Mouse (Mus musculus): ENCODE data around the gene Map3k20. TPM values are rescaled to one million over a fixed set of nuclear protein-coding genes. Genes with fewer than 3 reads are reported as not detected.

The Map3k20 gene
- polyA plus RNA-seq, 1 experiment from 2014 or later = 62.5 TPM

- ATAC-seq (replicated peaks; ENCODE audit: insufficient number of reproducible peaks, low FRiP score, low TSS enrichment) = no peak
- H3K4me3 ChIP-seq (ENCODE audit: low read depth, low read length) = no peak overlapping the region
- WGBS (ENCODE audit: insufficient replicate concordance) = 70% methylated on average over 14 of the region's 14 CpGs
- H3K36me3 ChIP-seq (ENCODE audit: control insufficient read depth, insufficient read depth, low read length) = no peaks in the 10 kb centered on the region
- H3K27me3 ChIP-seq (ENCODE audit: control insufficient read depth, insufficient read depth, low read length) = no peaks in the 10 kb centered on the region
- peaks cover 3% of the 10 kb centered on the region; the same call in 1 of the 2 replicates for H3K4me1 ChIP-seq (ENCODE audit: control insufficient read depth, insufficient read depth, low read length)
- H3K9me3 ChIP-seq (replicated peaks; ENCODE audit: control insufficient read depth, low read length) = no peaks in the 10 kb centered on the region
- no peak overlapping the region for H3K9ac ChIP-seq (ENCODE audit: low read depth, low read length)
- H3K4me2 ChIP-seq = no peak overlapping the region
- H3K27ac ChIP-seq (ENCODE audit: low read depth, low read length) = no peak overlapping the region
These were observed 131.0 kb downstream of the Map3k20 start for GRCm38 (mm10) chr2:72416095-72417080.

DNA sequence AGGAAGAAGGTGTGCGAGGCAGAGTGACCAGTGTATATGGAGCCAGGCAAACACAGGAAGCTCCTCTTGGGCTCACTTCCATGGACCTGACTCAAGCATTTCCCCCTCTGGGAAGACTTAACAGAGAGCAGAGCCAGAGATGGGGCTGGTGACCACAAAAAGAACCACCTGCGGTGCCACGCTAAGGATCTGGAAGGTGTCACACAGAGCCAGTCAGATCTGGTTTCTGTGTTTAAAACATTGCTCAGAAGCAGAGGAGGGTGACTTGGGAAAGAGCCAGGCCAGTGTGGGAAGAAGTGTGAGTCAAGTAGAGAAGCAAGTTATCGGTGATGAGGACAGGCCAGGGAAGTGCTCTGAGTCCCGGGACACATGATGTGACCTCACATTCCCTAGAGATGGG, 135.1 kb downstream of the Map3k20 start:
- Histone ChIP-seq H3K4me3 (ENCODE audit: low read depth, low read length) (no peak overlapping the region), H3K4me1 (ENCODE audit: control insufficient read depth, insufficient read depth, low read length) (no peaks in the 10 kb centered on the region), H3K4me2 (no peak overlapping the region), H3K9me3 (replicated peaks; ENCODE audit: control insufficient read depth, low read length) (no peaks in the 10 kb centered on the region), H3K9ac (ENCODE audit: low read depth, low read length) (no peak overlapping the region), H3K27ac (ENCODE audit: low read depth, low read length) (no peak overlapping the region), H3K27me3 (ENCODE audit: control insufficient read depth, insufficient read depth, low read length) (no peaks in the 10 kb centered on the region), H3K36me3 (ENCODE audit: control insufficient read depth, insufficient read depth, low read length) (no peaks in the 10 kb centered on the region)
- no peak for ATAC-seq (replicated peaks; ENCODE audit: insufficient number of reproducible peaks, low FRiP score, low TSS enrichment)
- 82% methylated on average over 5 of the region's 5 CpGs for WGBS (ENCODE audit: insufficient replicate concordance)

GRCm38 (mm10) chr2:72424656-72425055, 139.2 kb downstream of the Map3k20 start:
- Histone ChIP-seq H3K4me3 (ENCODE audit: low read depth, low read length) (no peak overlapping the region), H3K9ac (ENCODE audit: low read depth, low read length) (no peak overlapping the region), H3K9me3 (replicated peaks; ENCODE audit: control insufficient read depth, low read length) (no peaks in the 10 kb centered on the region), H3K27me3 (ENCODE audit: control insufficient read depth, insufficient read depth, low read length) (no peaks in the 10 kb centered on the region), H3K4me2 (no peak overlapping the region), H3K27ac (ENCODE audit: low read depth, low read length) (no peak overlapping the region), H3K36me3 (ENCODE audit: control insufficient read depth, insufficient read depth, low read length) (no peaks in the 10 kb centered on the region), H3K4me1 (ENCODE audit: control insufficient read depth, insufficient read depth, low read length) (no peaks in the 10 kb centered on the region)
- ATAC-seq (replicated peaks; ENCODE audit: insufficient number of reproducible peaks, low FRiP score, low TSS enrichment) = no peak
- 85% methylated on average over 7 of the region's 7 CpGs for WGBS (ENCODE audit: insufficient replicate concordance)

- H3K4me2 ChIP-seq = no peak overlapping the region
- no peaks in the 10 kb centered on the region for H3K4me1 ChIP-seq (ENCODE audit: control insufficient read depth, insufficient read depth, low read length)
- H3K4me3 ChIP-seq (ENCODE audit: low read depth, low read length) = no peak overlapping the region
- no peak for ATAC-seq (replicated peaks; ENCODE audit: insufficient number of reproducible peaks, low FRiP score, low TSS enrichment)
- H3K27ac ChIP-seq (ENCODE audit: low read depth, low read length) = no peak overlapping the region
- no peaks in the 10 kb centered on the region for H3K36me3 ChIP-seq (ENCODE audit: control insufficient read depth, insufficient read depth, low read length)
- no peaks in the 10 kb centered on the region for H3K27me3 ChIP-seq (ENCODE audit: control insufficient read depth, insufficient read depth, low read length)
- no peaks in the 10 kb centered on the region for H3K9me3 ChIP-seq (replicated peaks; ENCODE audit: control insufficient read depth, low read length)
- no peak overlapping the region for H3K9ac ChIP-seq (ENCODE audit: low read depth, low read length)
- WGBS (ENCODE audit: insufficient replicate concordance) = 63% methylated on average over 8 of the region's 8 CpGs
These were observed 141.3 kb downstream of the Map3k20 start for GRCm38 (mm10) chr2:72426776-72427175.

GRCm38 (mm10) chr2:72427288-72427687, 141.9 kb downstream of the Map3k20 start:
- Histone ChIP-seq H3K4me3 (ENCODE audit: low read depth, low read length) (no peak overlapping the region), H3K27ac (ENCODE audit: low read depth, low read length) (no peak overlapping the region), H3K36me3 (ENCODE audit: control insufficient read depth, insufficient read depth, low read length) (no peaks in the 10 kb centered on the region), H3K27me3 (ENCODE audit: control insufficient read depth, insufficient read depth, low read length) (no peaks in the 10 kb centered on the region), H3K9me3 (replicated peaks; ENCODE audit: control insufficient read depth, low read length) (no peaks in the 10 kb centered on the region), H3K4me2 (no peak overlapping the region), H3K4me1 (ENCODE audit: control insufficient read depth, insufficient read depth, low read length) (no peaks in the 10 kb centered on the region), H3K9ac (ENCODE audit: low read depth, low read length) (no peak overlapping the region)
- WGBS (ENCODE audit: insufficient replicate concordance) = 88% methylated on average over 11 of the region's 11 CpGs
- no peak for ATAC-seq (replicated peaks; ENCODE audit: insufficient number of reproducible peaks, low FRiP score, low TSS enrichment)

DNA sequence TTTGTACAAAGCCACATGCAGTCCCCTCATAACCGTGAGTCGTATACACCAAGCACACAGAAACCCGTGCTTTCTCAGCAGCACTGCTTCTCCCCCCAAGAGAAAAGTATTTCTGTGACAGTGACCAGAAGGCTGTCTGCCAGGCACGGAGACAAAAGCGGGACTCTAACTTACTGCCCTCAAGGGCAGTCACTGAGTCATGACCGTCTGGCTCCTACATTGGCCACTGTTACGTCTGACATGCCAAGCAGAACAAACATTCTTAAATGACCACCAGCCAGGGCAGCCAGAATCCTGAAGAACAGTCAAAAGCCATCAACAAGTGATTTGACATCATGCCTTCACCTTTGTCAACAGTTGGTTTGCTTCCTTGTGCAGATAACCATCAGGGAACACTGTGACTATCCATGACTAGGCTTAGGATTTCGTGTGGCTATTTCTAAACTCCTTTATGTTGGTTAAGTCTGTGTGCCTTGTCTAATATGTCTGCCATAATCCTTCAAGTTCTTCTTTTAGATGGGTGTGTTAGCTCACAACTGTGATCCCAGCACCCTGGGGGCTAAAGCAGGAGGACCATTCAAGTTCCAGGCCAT, 153.6 kb downstream of the Map3k20 start:
- 70% methylated on average over 8 of the region's 8 CpGs for WGBS (ENCODE audit: insufficient replicate concordance)
- Histone ChIP-seq H3K4me1 (ENCODE audit: control insufficient read depth, insufficient read depth, low read length) (no peaks in the 10 kb centered on the region), H3K4me2 (no peak overlapping the region), H3K9me3 (replicated peaks; ENCODE audit: control insufficient read depth, low read length) (no peaks in the 10 kb centered on the region), H3K27me3 (ENCODE audit: control insufficient read depth, insufficient read depth, low read length) (no peaks in the 10 kb centered on the region), H3K27ac (ENCODE audit: low read depth, low read length) (no peak overlapping the region), H3K4me3 (ENCODE audit: low read depth, low read length) (no peak overlapping the region), H3K9ac (ENCODE audit: low read depth, low read length) (no peak overlapping the region), H3K36me3 (ENCODE audit: control insufficient read depth, insufficient read depth, low read length) (no peaks in the 10 kb centered on the region)
- no peak for ATAC-seq (replicated peaks; ENCODE audit: insufficient number of reproducible peaks, low FRiP score, low TSS enrichment)

- WGBS (ENCODE audit: insufficient replicate concordance) = 86% methylated on average over 9 of the region's 9 CpGs
- Histone ChIP-seq H3K4me1 (ENCODE audit: control insufficient read depth, insufficient read depth, low read length) (no peaks in the 10 kb centered on the region), H3K9ac (ENCODE audit: low read depth, low read length) (no peak overlapping the region), H3K27me3 (ENCODE audit: control insufficient read depth, insufficient read depth, low read length) (no peaks in the 10 kb centered on the region), H3K4me3 (ENCODE audit: low read depth, low read length) (no peak overlapping the region), H3K4me2 (no peak overlapping the region), H3K27ac (ENCODE audit: low read depth, low read length) (no peak overlapping the region), H3K9me3 (replicated peaks; ENCODE audit: control insufficient read depth, low read length) (no peaks in the 10 kb centered on the region), H3K36me3 (ENCODE audit: control insufficient read depth, insufficient read depth, low read length) (no peaks in the 10 kb centered on the region)
- ATAC-seq (replicated peaks; ENCODE audit: insufficient number of reproducible peaks, low FRiP score, low TSS enrichment) = no peak
These were observed 155.6 kb downstream of the Map3k20 start for GRCm38 (mm10) chr2:72441010-72441409.

DNA sequence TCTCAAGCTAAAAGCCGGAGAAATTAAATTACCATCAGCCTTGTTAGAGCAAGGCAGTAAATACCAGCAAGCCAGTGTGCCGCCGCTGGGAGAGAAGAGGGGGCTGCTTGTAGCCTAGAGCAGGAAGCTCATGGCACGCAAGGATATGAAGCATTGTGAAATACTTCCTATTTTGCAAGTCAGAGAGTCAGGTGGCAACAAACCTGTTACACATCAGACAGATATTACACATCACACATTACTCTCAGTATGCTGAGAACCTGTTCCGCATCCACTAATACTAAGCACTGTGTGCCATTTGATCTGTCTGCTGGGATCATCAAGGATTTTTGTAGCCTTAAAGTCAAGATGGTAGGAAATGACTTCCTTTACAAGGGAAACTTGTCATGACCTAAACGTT, 157.4 kb downstream of the Map3k20 start:
- no peak overlapping the region for H3K9ac ChIP-seq (ENCODE audit: low read depth, low read length)
- no peaks in the 10 kb centered on the region for H3K9me3 ChIP-seq (replicated peaks; ENCODE audit: control insufficient read depth, low read length)
- no peak overlapping the region for H3K4me2 ChIP-seq
- H3K4me1 ChIP-seq (ENCODE audit: control insufficient read depth, insufficient read depth, low read length) = no peaks in the 10 kb centered on the region
- H3K27me3 ChIP-seq (ENCODE audit: control insufficient read depth, insufficient read depth, low read length) = no peaks in the 10 kb centered on the region
- no peak overlapping the region for H3K4me3 ChIP-seq (ENCODE audit: low read depth, low read length)
- no peak for ATAC-seq (replicated peaks; ENCODE audit: insufficient number of reproducible peaks, low FRiP score, low TSS enrichment)
- WGBS (ENCODE audit: insufficient replicate concordance) = 87% methylated on average over 6 of the region's 6 CpGs
- H3K27ac ChIP-seq (ENCODE audit: low read depth, low read length) = no peak overlapping the region
- H3K36me3 ChIP-seq (ENCODE audit: control insufficient read depth, insufficient read depth, low read length) = no peaks in the 10 kb centered on the region

Data from heart, embryonic 11.5 days (tissue).